Mouse (Mus musculus) erythroblast, embryonic 14.5 days (primary cell): ENCODE results near the gene Boll.

Source experiments
- GATA1 ChIP-seq: IDR thresholded peaks from 2 replicates; pipeline ENCODE4 v1.6.1; 2012; ENCODE audit warnings: low read length, inconsistent platforms, mixed read lengths
- TAL1 ChIP-seq: IDR thresholded peaks from 3 replicates; pipeline ENCODE4 v1.6.1; 2012; ENCODE audit warnings: low read length, inconsistent platforms, mixed read lengths

DNA sequence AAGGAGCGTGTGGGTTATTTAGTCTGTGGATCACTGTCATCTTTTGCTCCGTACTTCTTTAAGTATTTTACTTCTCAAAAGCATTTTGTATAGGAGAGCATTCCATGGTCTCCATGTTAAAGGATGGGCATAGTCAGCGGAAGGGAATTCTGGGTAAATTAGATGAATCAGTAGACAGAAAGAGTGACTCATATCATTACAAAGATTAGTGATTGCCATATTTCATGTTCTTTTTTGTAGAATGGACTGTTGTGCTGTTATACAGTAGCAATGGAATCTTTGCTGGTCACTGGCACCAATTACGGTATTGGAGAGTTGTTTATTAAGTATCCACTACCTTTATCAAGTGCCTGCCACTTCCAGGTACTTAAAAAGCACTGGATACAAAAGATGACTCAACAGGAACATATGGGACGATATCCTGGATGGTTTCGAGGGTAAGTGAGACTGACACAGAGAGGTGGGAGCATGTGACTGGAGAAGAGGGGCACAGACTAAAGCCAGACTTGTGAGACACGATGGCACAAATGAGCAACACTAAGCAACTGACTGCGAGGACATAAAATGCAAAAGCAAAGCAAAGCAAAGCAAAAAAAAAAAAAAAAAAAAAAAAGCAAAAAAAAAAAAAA lies 134.9 kb downstream of the Boll start:
- TF ChIP-seq TAL1: no peak
- no peak for TF ChIP-seq GATA1
